Comparison of ENCODE assay signal across 11 mouse cellular contexts in the genomic region with DNA sequence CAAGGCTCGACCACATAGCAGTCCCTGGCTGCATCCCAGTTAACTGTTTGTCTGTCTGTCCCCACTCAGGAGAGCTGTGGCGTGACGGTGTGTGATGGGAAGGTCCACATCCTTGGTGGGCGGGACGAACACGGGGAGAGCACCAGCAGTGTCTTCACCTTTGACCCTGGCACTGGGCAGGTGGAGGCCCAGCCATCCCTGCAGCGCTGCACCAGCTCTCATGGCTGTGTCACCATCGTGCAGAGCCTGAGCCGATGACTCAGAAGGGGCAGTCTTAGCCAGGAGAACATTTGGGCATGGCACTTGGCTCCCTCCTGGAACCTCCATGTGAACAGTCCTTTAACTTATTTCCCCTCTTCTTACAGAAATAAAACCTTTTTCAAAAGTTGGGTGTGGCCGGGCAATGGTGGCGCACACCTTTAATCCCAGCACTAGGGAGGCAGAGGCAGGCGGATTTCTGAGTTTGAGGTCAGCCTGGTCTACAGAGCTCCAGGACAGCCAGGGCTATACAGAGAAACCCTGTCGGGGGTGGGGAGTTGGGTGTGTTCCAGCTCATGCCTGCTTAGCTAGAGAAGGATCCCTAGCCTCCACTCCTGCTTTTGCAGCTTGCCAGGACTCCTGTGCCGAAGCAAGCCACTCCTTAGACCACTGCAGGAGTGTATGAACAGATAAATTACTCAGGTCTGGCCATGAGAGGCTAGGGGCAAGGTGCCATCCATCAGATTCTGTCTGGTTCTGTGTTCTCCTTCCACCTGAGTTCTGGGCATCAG. TPM values are rescaled to one million over a fixed set of nuclear protein-coding genes. Genes with fewer than 3 reads are reported as not detected.
DNase-seq lines count a peak whose midpoint lies in the region; ATAC-seq lines count a peak whose summit lies in the region.
"Had no signal": no experiment of that assay in that cellular context is flagged by ENCODE, and none has a peak within 500 bp of the region (broad histone marks: within the 10 kb centered on the region; RNA-seq: fewer than 3 reads in every experiment).

No protein-coding gene starts in this region.

- H3K9ac ChIP-seq in liver, embryonic 13.5 days: no peak overlapping the region

- intact Hi-C loops in heart, postnatal 14 days (cut with DNase I): no loop called here

- 75% methylated on average over 14 of the region's 14 CpGs for WGBS in liver, embryonic 13.5 days (ENCODE audit: insufficient replicate concordance)

- peak; percentile 85 for DNase-seq in heart, adult 11 months
- DNase-seq in heart, postnatal 14 days: no peak
- peak; percentile 63 for DNase-seq in 3T3-L1 (ENCODE audit: low read depth, low spot score)
- DNase-seq in adrenal gland, postnatal 14 days: peak; percentile 63
- DNase-seq in liver, embryonic 13.5 days: peak; percentile 32
- no peak for DNase-seq in natural killer cell, adult 2 months (ENCODE audit: low spot score in 2 of 2)
- no peak for DNase-seq in embryo, embryonic 9.5 days (ENCODE audit: extremely low spot score)
- no peak for DNase-seq in thymus, postnatal 36 days
- DNase-seq: heart, postnatal 36 days had no signal

- peak; percentile 46; the same call in 1 of the 2 replicates for ATAC-seq in liver, embryonic 13.5 days (ENCODE audit: low read depth)

- H3K27ac ChIP-seq in liver, embryonic 13.5 days: peak overlapping the region; percentile 79; the same call in 1 of the 2 replicates
- H3K27ac ChIP-seq: limb, embryonic 12.5 days had no signal

- peaks cover 78% of the 10 kb centered on the region for H3K4me1 ChIP-seq in liver, embryonic 13.5 days (replicated peaks)

- H3K4me2 ChIP-seq in liver, embryonic 13.5 days: no peak overlapping the region
- H3K4me2 ChIP-seq: limb, embryonic 12.5 days had no signal

- peaks cover 19% of the 10 kb centered on the region for H3K27me3 ChIP-seq in liver, embryonic 13.5 days

- H3K36me3 ChIP-seq in liver, embryonic 13.5 days: peaks cover 58% of the 10 kb centered on the region

- H3K4me3 ChIP-seq in liver, embryonic 13.5 days (replicated peaks): no peak overlapping the region
- H3K4me3 ChIP-seq: limb, embryonic 12.5 days had no signal

- H3K9me3 ChIP-seq in liver, embryonic 13.5 days (replicated peaks): no peaks in the 10 kb centered on the region
- H3K9me3 ChIP-seq: limb, embryonic 12.5 days had no signal

RNA-seq across cellular contexts. Expression of gene Klhl35, which starts 8.0 kb away (rescaled TPM):
- under 1 TPM; 0.15 to 0.29 TPM for total RNA-seq in heart, postnatal 14 days (2021)
- 1.3 TPM in 2 replicates for total RNA-seq in adrenal gland, postnatal 14 days (2021)
- polyA plus RNA-seq in liver, embryonic 13.5 days (2015; fragmentation: Nextera tagmentation; extraction: Ambion mirVana): 0.12 and 0.21 TPM in 2 replicates
- total RNA-seq: heart, postnatal 36 days; neutrophil, adult 5-6 weeks had no signal

RNA-seq across cellular contexts. Expression of gene Rps3, which starts 9.7 kb away (rescaled TPM):
- total RNA-seq in heart, postnatal 14 days (2021): 100 to 1,000 TPM; 289 to 327 TPM
- total RNA-seq in adrenal gland, postnatal 14 days (2021): 563 and 690 TPM in 2 replicates
- 741 and 746 TPM in 2 replicates for polyA plus RNA-seq in liver, embryonic 13.5 days (2015; fragmentation: Nextera tagmentation; extraction: Ambion mirVana)

Comparison
In these comparisons a context has a peak if more than half of its experiments do, and no peak if none do; other contexts are left out.
1. DNase-seq: peak in heart, adult 11 months (single experiment), 3T3-L1 (single experiment), adrenal gland, postnatal 14 days (single experiment) and liver, embryonic 13.5 days (single experiment); none in heart, postnatal 14 days (0 of 2), natural killer cell, adult 2 months (0 of 2), embryo, embryonic 9.5 days (single experiment) and thymus, postnatal 36 days (0 of 2).